Mouse (Mus musculus): ENCODE data around the gene Prss29. TPM values are rescaled to one million over a fixed set of nuclear protein-coding genes. Genes with fewer than 3 reads are reported as not detected.

Gene Prss29
- polyA plus RNA-seq, 1 experiment from 2014 or later: not detected

DNA sequence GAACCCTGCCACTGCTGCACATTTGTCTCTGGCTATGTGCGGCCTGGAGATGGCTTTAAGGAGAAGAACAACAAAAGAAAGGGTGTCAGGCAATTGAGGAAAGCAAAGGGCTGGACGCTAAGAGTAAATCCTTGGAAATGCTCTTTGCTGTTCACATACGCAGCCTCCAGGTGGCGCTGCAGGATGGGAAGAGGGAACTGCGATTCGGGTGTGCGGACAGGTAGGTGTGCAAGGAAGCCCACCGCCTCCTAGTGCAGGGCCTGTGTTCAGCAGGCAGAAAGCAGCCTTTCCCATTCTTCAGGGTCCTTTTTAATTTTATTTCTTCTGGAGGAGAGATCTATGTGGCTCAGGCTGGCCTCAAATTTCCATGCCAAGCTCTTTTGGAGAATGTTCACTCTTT is 15.5 kb downstream of the Prss29 start:
- H3K9ac ChIP-seq (ENCODE audit: low read depth, low read length): peak overlapping the region; percentile 23; the same call in 1 of the 2 replicates
- ATAC-seq: peak; percentile 60
- WGBS: under 1% methylated on average over 8 of the region's 8 CpGs
- H3K36me3 ChIP-seq (ENCODE audit: control insufficient read depth, insufficient read depth, low read length): no peaks in the 10 kb centered on the region
- H3K27me3 ChIP-seq (replicated peaks; ENCODE audit: control insufficient read depth, insufficient read depth, low read length): peaks cover 9% of the 10 kb centered on the region; the same call in 1 of the 2 replicates
- no peaks in the 10 kb centered on the region for H3K9me3 ChIP-seq (ENCODE audit: control insufficient read depth, low read length)
- no peak overlapping the region for H3K4me3 ChIP-seq (ENCODE audit: low read length)
- H3K4me2 ChIP-seq (ENCODE audit: low read length): no peak overlapping the region
- H3K4me1 ChIP-seq (ENCODE audit: control insufficient read depth, insufficient read depth, low read depth, low read length): no peaks in the 10 kb centered on the region
- no peak overlapping the region for H3K27ac ChIP-seq (ENCODE audit: low read depth, low read length)

- Histone ChIP-seq H3K4me3 (ENCODE audit: low read length) (no peak overlapping the region), H3K27me3 (replicated peaks; ENCODE audit: control insufficient read depth, insufficient read depth, low read length) (peaks cover 6% of the 10 kb centered on the region; the same call in 1 of the 2 replicates), H3K36me3 (ENCODE audit: control insufficient read depth, insufficient read depth, low read length) (no peaks in the 10 kb centered on the region), H3K4me2 (ENCODE audit: low read length) (no peak overlapping the region), H3K4me1 (ENCODE audit: control insufficient read depth, insufficient read depth, low read depth, low read length) (no peaks in the 10 kb centered on the region), H3K27ac (ENCODE audit: low read depth, low read length) (no peak overlapping the region), H3K9me3 (ENCODE audit: control insufficient read depth, low read length) (no peaks in the 10 kb centered on the region), H3K9ac (ENCODE audit: low read depth, low read length) (no peak overlapping the region)
- WGBS: 81% methylated on average over 4 of the region's 4 CpGs
- no peak for ATAC-seq
These were observed 19.8 kb downstream of the Prss29 start for GRCm38 (mm10) chr17:25338218-25338617.

DNA sequence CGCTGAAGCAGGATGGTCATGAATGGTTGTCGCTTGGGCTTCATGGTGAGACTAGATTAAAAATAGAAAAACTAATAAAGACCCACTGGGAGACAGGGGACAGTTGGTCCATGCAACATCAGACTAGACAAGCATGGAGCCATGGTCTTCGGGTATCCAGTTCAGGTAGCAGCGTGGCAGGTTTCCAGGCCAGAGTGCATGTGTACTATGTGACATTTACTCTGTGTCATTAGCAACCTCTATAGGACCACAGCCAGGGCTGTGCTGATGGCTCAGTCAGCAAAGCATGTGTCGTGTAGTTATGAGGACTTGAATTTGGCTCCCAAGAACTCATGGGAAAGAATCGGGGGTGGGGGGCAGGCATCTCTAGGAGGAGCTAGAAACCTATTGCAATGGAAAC is 21.5 kb downstream of the Prss29 start:
- Histone ChIP-seq H3K4me2 (ENCODE audit: low read length) (no peak overlapping the region), H3K27me3 (replicated peaks; ENCODE audit: control insufficient read depth, insufficient read depth, low read length) (no peaks in the 10 kb centered on the region), H3K36me3 (ENCODE audit: control insufficient read depth, insufficient read depth, low read length) (no peaks in the 10 kb centered on the region), H3K9ac (ENCODE audit: low read depth, low read length) (no peak overlapping the region), H3K4me1 (ENCODE audit: control insufficient read depth, insufficient read depth, low read depth, low read length) (no peaks in the 10 kb centered on the region), H3K4me3 (ENCODE audit: low read length) (no peak overlapping the region), H3K9me3 (ENCODE audit: control insufficient read depth, low read length) (no peaks in the 10 kb centered on the region), H3K27ac (ENCODE audit: low read depth, low read length) (no peak overlapping the region)
- no peak for ATAC-seq
- WGBS: 86% methylated on average over 6 of the region's 6 CpGs

GRCm38 (mm10) chr17:25341490-25341889 is 23.0 kb downstream of the Prss29 start:
- ATAC-seq: no peak
- H3K4me2 ChIP-seq (ENCODE audit: low read length): no peak overlapping the region
- no peaks in the 10 kb centered on the region for H3K27me3 ChIP-seq (replicated peaks; ENCODE audit: control insufficient read depth, insufficient read depth, low read length)
- no peaks in the 10 kb centered on the region for H3K4me1 ChIP-seq (ENCODE audit: control insufficient read depth, insufficient read depth, low read depth, low read length)
- H3K27ac ChIP-seq (ENCODE audit: low read depth, low read length): no peak overlapping the region
- H3K9ac ChIP-seq (ENCODE audit: low read depth, low read length): no peak overlapping the region
- WGBS: 78% methylated on average over 3 of the region's 3 CpGs
- no peaks in the 10 kb centered on the region for H3K36me3 ChIP-seq (ENCODE audit: control insufficient read depth, insufficient read depth, low read length)
- no peaks in the 10 kb centered on the region for H3K9me3 ChIP-seq (ENCODE audit: control insufficient read depth, low read length)
- no peak overlapping the region for H3K4me3 ChIP-seq (ENCODE audit: low read length)

- H3K36me3 ChIP-seq (ENCODE audit: control insufficient read depth, insufficient read depth, low read length): no peaks in the 10 kb centered on the region
- H3K4me1 ChIP-seq (ENCODE audit: control insufficient read depth, insufficient read depth, low read depth, low read length): no peaks in the 10 kb centered on the region
- H3K9me3 ChIP-seq (ENCODE audit: control insufficient read depth, low read length): no peaks in the 10 kb centered on the region
- WGBS: 97% methylated on average over 4 of the region's 4 CpGs
- no peak within 1 kb of the TSS for H3K9ac ChIP-seq (ENCODE audit: low read depth, low read length)
- no peak for ATAC-seq
- H3K4me2 ChIP-seq (ENCODE audit: low read length): no peak within 1 kb of the TSS
- no peaks in the 10 kb centered on the region for H3K27me3 ChIP-seq (replicated peaks; ENCODE audit: control insufficient read depth, insufficient read depth, low read length)
- no peak within 1 kb of the TSS for H3K4me3 ChIP-seq (ENCODE audit: low read length)
- H3K27ac ChIP-seq (ENCODE audit: low read depth, low read length): no peak within 1 kb of the TSS
These were observed 27.0 kb downstream of the Prss29 start, which contains the start of gene Tpsab1 for GRCm38 (mm10) chr17:25345462-25345861. Gene Tpsab1, minus strand, starts transcription at chr17:25345562.

DNA sequence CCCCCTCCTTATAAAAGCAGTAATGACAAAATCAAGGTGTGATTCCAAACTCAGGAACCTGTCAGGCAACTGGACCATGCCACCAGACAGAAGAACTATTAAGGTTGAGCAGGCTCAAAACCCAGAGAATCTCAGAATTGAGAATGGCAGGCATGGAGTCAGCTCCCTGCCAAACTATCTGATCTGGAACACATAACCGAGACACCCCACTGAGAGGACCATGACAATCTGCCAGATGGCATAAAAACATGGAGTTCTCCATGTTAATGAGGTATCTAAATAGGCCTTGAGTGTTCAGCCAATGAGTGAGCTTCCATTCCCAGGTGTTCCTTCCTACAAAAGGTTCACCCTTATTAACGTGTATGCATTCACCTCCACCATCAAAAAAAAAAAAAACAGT is 42.8 kb downstream of the Prss29 start:
- H3K27me3 ChIP-seq (replicated peaks; ENCODE audit: control insufficient read depth, insufficient read depth, low read length): no peaks in the 10 kb centered on the region
- no peak overlapping the region for H3K9ac ChIP-seq (ENCODE audit: low read depth, low read length)
- ATAC-seq: no peak
- H3K4me3 ChIP-seq (ENCODE audit: low read length): no peak overlapping the region
- no peaks in the 10 kb centered on the region for H3K9me3 ChIP-seq (ENCODE audit: control insufficient read depth, low read length)
- no peak overlapping the region for H3K4me2 ChIP-seq (ENCODE audit: low read length)
- no peaks in the 10 kb centered on the region for H3K36me3 ChIP-seq (ENCODE audit: control insufficient read depth, insufficient read depth, low read length)
- H3K4me1 ChIP-seq (ENCODE audit: control insufficient read depth, insufficient read depth, low read depth, low read length): no peaks in the 10 kb centered on the region
- 68% methylated on average over 2 of the region's 2 CpGs for WGBS
- H3K27ac ChIP-seq (ENCODE audit: low read depth, low read length): no peak overlapping the region

GRCm38 (mm10) chr17:25363726-25364125 is 45.3 kb downstream of the Prss29 start:
- no peaks in the 10 kb centered on the region for H3K27me3 ChIP-seq (replicated peaks; ENCODE audit: control insufficient read depth, insufficient read depth, low read length)
- 14% methylated on average over 1 of the region's 1 CpGs for WGBS
- no peak for ATAC-seq
- H3K4me3 ChIP-seq (ENCODE audit: low read length): no peak overlapping the region
- H3K9me3 ChIP-seq (ENCODE audit: control insufficient read depth, low read length): no peaks in the 10 kb centered on the region
- H3K9ac ChIP-seq (ENCODE audit: low read depth, low read length): no peak overlapping the region
- no peak overlapping the region for H3K27ac ChIP-seq (ENCODE audit: low read depth, low read length)
- no peak overlapping the region for H3K4me2 ChIP-seq (ENCODE audit: low read length)
- H3K36me3 ChIP-seq (ENCODE audit: control insufficient read depth, insufficient read depth, low read length): no peaks in the 10 kb centered on the region
- H3K4me1 ChIP-seq (ENCODE audit: control insufficient read depth, insufficient read depth, low read depth, low read length): no peaks in the 10 kb centered on the region

- H3K9me3 ChIP-seq (ENCODE audit: control insufficient read depth, low read length): no peaks in the 10 kb centered on the region
- no peaks in the 10 kb centered on the region for H3K36me3 ChIP-seq (ENCODE audit: control insufficient read depth, insufficient read depth, low read length)
- no peak within 1 kb of the TSS for H3K4me2 ChIP-seq (ENCODE audit: low read length)
- no peak within 1 kb of the TSS for H3K9ac ChIP-seq (ENCODE audit: low read depth, low read length)
- H3K4me3 ChIP-seq (ENCODE audit: low read length): no peak within 1 kb of the TSS
- ATAC-seq: no peak
- no peaks in the 10 kb centered on the region for H3K27me3 ChIP-seq (replicated peaks; ENCODE audit: control insufficient read depth, insufficient read depth, low read length)
- 92% methylated on average over 2 of the region's 2 CpGs for WGBS
- no peaks in the 10 kb centered on the region for H3K4me1 ChIP-seq (ENCODE audit: control insufficient read depth, insufficient read depth, low read depth, low read length)
- no peak within 1 kb of the TSS for H3K27ac ChIP-seq (ENCODE audit: low read depth, low read length)
These were observed 47.6 kb downstream of the Prss29 start, which contains the start of gene Tpsb2 for GRCm38 (mm10) chr17:25366005-25366404. Gene Tpsb2, plus strand, starts transcription at chr17:25366305.

- no peak within 1 kb of the TSS for H3K9ac ChIP-seq (ENCODE audit: low read depth, low read length)
- no peak within 1 kb of the TSS for H3K4me2 ChIP-seq (ENCODE audit: low read length)
- no peaks in the 10 kb centered on the region for H3K36me3 ChIP-seq (ENCODE audit: control insufficient read depth, insufficient read depth, low read length)
- no peak within 1 kb of the TSS for H3K4me3 ChIP-seq (ENCODE audit: low read length)
- WGBS: 78% methylated on average over 3 of the region's 3 CpGs
- H3K27ac ChIP-seq (ENCODE audit: low read depth, low read length): no peak within 1 kb of the TSS
- H3K27me3 ChIP-seq (replicated peaks; ENCODE audit: control insufficient read depth, insufficient read depth, low read length): no peaks in the 10 kb centered on the region
- no peak for ATAC-seq
- H3K9me3 ChIP-seq (ENCODE audit: control insufficient read depth, low read length): no peaks in the 10 kb centered on the region
- no peaks in the 10 kb centered on the region for H3K4me1 ChIP-seq (ENCODE audit: control insufficient read depth, insufficient read depth, low read depth, low read length)
These were observed 50.5 kb downstream of the Prss29 start, which contains the start of gene Tpsg1 for GRCm38 (mm10) chr17:25368973-25369372. Gene Tpsg1, plus strand, starts transcription at chr17:25369273.
